Mouse (Mus musculus): ENCODE measurements around the gene Nufip1. TPM values are rescaled to one million over a fixed set of nuclear protein-coding genes. Genes with fewer than 3 reads are reported as not detected.

Nufip1 gene
- polyA plus RNA-seq, 1 experiment from 2014 or later = 12.3 TPM

DNA sequence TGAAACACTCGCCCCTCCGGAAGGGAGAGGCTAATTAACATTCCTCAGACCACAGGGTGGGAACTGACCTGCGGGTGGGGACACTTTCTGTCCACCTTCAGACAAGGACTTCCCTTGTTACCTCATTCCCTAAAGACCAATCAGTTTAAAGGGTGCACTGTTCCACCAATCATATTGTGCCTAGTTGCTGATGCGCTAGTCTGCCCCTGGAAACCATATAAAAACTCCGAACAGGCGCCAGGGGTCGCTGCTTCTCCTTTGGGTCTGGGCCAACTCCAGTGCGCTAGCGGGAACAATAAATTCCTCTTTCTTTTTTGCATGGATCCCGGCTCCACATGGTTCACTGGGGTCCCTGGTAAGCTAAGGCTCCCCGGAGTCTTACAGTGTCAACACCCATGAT lies 29.2 kb upstream of the Nufip1 start:
- DNase-seq (ENCODE audit: low spot score) (no peak), ATAC-seq (ENCODE audit: low read depth) (no peak)
- Histone ChIP-seq H3K4me3 (ENCODE audit: low read depth, low read length) (no peak overlapping the region), H3K27ac (replicated peaks; ENCODE audit: low read depth, low read length) (no peak overlapping the region), H3K27me3 (replicated peaks; ENCODE audit: control insufficient read depth, insufficient read depth, low read length) (no peaks in the 10 kb centered on the region), H3K9ac (ENCODE audit: low read depth, low read length) (no peak overlapping the region), H3K4me1 (ENCODE audit: control insufficient read depth, insufficient read depth, low read length) (no peaks in the 10 kb centered on the region), H3K36me3 (ENCODE audit: control insufficient read depth, insufficient read depth, low read length) (no peaks in the 10 kb centered on the region), H3K9me3 (ENCODE audit: control insufficient read depth, low read length) (no peaks in the 10 kb centered on the region), H3K4me2 (ENCODE audit: low read depth, low read length) (no peak overlapping the region)
- WGBS = 54% methylated on average over 11 of the region's 11 CpGs

DNA sequence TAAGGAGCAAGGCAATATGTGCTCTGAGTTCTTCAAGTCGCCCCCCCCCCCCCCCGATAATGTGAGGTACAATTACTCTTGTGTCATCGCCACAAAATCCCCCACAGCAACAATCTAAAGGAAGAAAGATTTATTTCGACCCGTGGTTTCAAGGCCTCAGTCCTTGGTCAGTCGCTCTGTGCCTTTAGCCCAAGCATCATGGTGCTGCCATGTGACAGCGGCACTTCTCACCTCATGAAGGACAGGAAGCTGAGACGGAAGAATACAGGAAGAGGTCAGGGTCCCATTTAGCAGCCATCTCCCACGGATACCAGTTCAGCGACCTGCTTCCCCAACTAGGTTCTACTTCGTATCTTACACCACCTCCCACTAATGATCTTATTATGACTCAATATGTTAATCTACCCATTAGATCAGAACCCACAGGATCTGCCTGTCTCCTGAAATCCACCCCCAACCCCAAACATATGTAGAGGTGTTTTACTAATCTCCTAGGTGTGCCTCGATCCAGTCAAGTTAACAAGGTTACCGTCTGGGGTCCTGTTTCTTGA lies 28.5 kb upstream of the Nufip1 start:
- Histone ChIP-seq H3K4me3 (ENCODE audit: low read depth, low read length) (no peak overlapping the region), H3K9ac (ENCODE audit: low read depth, low read length) (no peak overlapping the region), H3K9me3 (ENCODE audit: control insufficient read depth, low read length) (no peaks in the 10 kb centered on the region), H3K27me3 (replicated peaks; ENCODE audit: control insufficient read depth, insufficient read depth, low read length) (no peaks in the 10 kb centered on the region), H3K27ac (replicated peaks; ENCODE audit: low read depth, low read length) (no peak overlapping the region), H3K4me1 (ENCODE audit: control insufficient read depth, insufficient read depth, low read length) (no peaks in the 10 kb centered on the region), H3K36me3 (ENCODE audit: control insufficient read depth, insufficient read depth, low read length) (no peaks in the 10 kb centered on the region), H3K4me2 (ENCODE audit: low read depth, low read length) (no peak overlapping the region)
- 88% methylated on average over 13 of the region's 13 CpGs for WGBS
- DNase-seq (ENCODE audit: low spot score) (no peak), ATAC-seq (ENCODE audit: low read depth) (no peak)

DNA sequence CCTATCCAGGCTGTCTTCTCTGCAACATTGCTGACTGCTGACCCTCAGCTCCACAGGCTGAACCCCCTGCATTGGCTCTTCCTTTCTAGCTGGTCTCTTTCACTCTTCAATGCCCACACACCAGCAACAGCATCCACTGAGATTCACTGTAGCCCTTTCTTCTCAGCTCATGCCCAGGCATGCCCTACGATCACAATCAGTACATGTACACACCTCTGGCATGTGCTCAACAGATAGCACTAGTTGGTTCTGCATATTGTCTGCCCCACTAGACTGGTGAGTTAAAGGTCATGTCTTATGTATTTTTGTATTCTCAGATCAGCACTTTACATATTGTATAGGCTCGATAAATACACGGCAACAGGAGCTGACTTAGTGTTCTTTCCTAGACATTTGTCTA lies 26.5 kb upstream of the Nufip1 start:
- Histone ChIP-seq H3K4me2 (ENCODE audit: low read depth, low read length) (no peak overlapping the region), H3K27me3 (replicated peaks; ENCODE audit: control insufficient read depth, insufficient read depth, low read length) (no peaks in the 10 kb centered on the region), H3K9ac (ENCODE audit: low read depth, low read length) (no peak overlapping the region), H3K4me3 (ENCODE audit: low read depth, low read length) (no peak overlapping the region), H3K4me1 (ENCODE audit: control insufficient read depth, insufficient read depth, low read length) (no peaks in the 10 kb centered on the region), H3K9me3 (ENCODE audit: control insufficient read depth, low read length) (no peaks in the 10 kb centered on the region), H3K36me3 (ENCODE audit: control insufficient read depth, insufficient read depth, low read length) (peaks cover 7% of the 10 kb centered on the region), H3K27ac (replicated peaks; ENCODE audit: low read depth, low read length) (no peak overlapping the region)
- ATAC-seq (ENCODE audit: low read depth) = no peak
- 82% methylated on average over 3 of the region's 3 CpGs for WGBS
- DNase-seq (ENCODE audit: low spot score) = no peak

- no peak overlapping the region for H3K9ac ChIP-seq (ENCODE audit: low read depth, low read length)
- H3K4me2 ChIP-seq (ENCODE audit: low read depth, low read length) = no peak overlapping the region
- H3K27me3 ChIP-seq (replicated peaks; ENCODE audit: control insufficient read depth, insufficient read depth, low read length) = no peaks in the 10 kb centered on the region
- no peaks in the 10 kb centered on the region for H3K9me3 ChIP-seq (ENCODE audit: control insufficient read depth, low read length)
- DNase-seq (ENCODE audit: low spot score) (no peak), ATAC-seq (ENCODE audit: low read depth) (no peak)
- H3K27ac ChIP-seq (replicated peaks; ENCODE audit: low read depth, low read length) = no peak overlapping the region
- 88% methylated on average over 7 of the region's 7 CpGs for WGBS
- no peak overlapping the region for H3K4me3 ChIP-seq (ENCODE audit: low read depth, low read length)
- peaks cover 82% of the 10 kb centered on the region for H3K36me3 ChIP-seq (ENCODE audit: control insufficient read depth, insufficient read depth, low read length)
- no peaks in the 10 kb centered on the region for H3K4me1 ChIP-seq (ENCODE audit: control insufficient read depth, insufficient read depth, low read length)
Measured at GRCm38 (mm10) chr14:76097244-76097643, 13.4 kb upstream of the Nufip1 start.

GRCm38 (mm10) chr14:76097815-76098214 lies 12.9 kb upstream of the Nufip1 start:
- Histone ChIP-seq H3K27me3 (replicated peaks; ENCODE audit: control insufficient read depth, insufficient read depth, low read length) (no peaks in the 10 kb centered on the region), H3K4me2 (ENCODE audit: low read depth, low read length) (no peak overlapping the region), H3K9ac (ENCODE audit: low read depth, low read length) (no peak overlapping the region), H3K36me3 (ENCODE audit: control insufficient read depth, insufficient read depth, low read length) (peaks cover 85% of the 10 kb centered on the region), H3K4me3 (ENCODE audit: low read depth, low read length) (no peak overlapping the region), H3K27ac (replicated peaks; ENCODE audit: low read depth, low read length) (no peak overlapping the region), H3K9me3 (ENCODE audit: control insufficient read depth, low read length) (no peaks in the 10 kb centered on the region), H3K4me1 (ENCODE audit: control insufficient read depth, insufficient read depth, low read length) (no peaks in the 10 kb centered on the region)
- ATAC-seq (ENCODE audit: low read depth) (no peak), DNase-seq (ENCODE audit: low spot score) (no peak)
- 89% methylated on average over 5 of the region's 5 CpGs for WGBS

- H3K4me3 ChIP-seq (ENCODE audit: low read depth, low read length) = no peak overlapping the region
- peaks cover 84% of the 10 kb centered on the region for H3K36me3 ChIP-seq (ENCODE audit: control insufficient read depth, insufficient read depth, low read length)
- H3K27ac ChIP-seq (replicated peaks; ENCODE audit: low read depth, low read length) = no peak overlapping the region
- no peaks in the 10 kb centered on the region for H3K9me3 ChIP-seq (ENCODE audit: control insufficient read depth, low read length)
- DNase-seq (ENCODE audit: low spot score) (no peak), ATAC-seq (ENCODE audit: low read depth) (no peak)
- H3K4me1 ChIP-seq (ENCODE audit: control insufficient read depth, insufficient read depth, low read length) = no peaks in the 10 kb centered on the region
- no peak overlapping the region for H3K4me2 ChIP-seq (ENCODE audit: low read depth, low read length)
- H3K27me3 ChIP-seq (replicated peaks; ENCODE audit: control insufficient read depth, insufficient read depth, low read length) = no peaks in the 10 kb centered on the region
- 95% methylated on average over 9 of the region's 9 CpGs for WGBS
- H3K9ac ChIP-seq (ENCODE audit: low read depth, low read length) = no peak overlapping the region
Measured at GRCm38 (mm10) chr14:76099543-76099942, 11.1 kb upstream of the Nufip1 start.

DNA sequence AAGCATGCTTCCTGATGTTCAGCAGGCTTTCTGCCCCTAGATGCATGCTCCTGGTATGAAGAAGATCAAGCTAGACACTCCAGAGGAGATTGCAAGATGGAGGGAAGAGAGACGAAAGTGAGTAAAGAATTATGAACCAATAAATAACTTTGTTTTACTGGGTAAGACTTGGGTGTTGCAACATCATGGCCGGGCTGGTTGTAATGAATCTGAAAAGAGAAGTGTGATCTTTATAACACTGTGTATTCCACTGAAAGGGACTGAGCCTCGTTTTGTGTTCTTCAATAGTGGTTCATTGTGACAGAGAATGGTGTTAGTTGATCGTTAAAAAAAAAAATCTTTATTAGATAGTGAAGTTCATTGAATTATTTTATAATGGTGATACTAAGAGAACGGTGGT lies 5.1 kb downstream of the Nufip1 start:
- Histone ChIP-seq H3K4me2 (ENCODE audit: low read depth, low read length) (no peak overlapping the region), H3K9me3 (ENCODE audit: control insufficient read depth, low read length) (no peaks in the 10 kb centered on the region), H3K4me1 (ENCODE audit: control insufficient read depth, insufficient read depth, low read length) (peaks cover 5% of the 10 kb centered on the region; the same call in 1 of the 2 replicates), H3K27me3 (replicated peaks; ENCODE audit: control insufficient read depth, insufficient read depth, low read length) (no peaks in the 10 kb centered on the region), H3K9ac (ENCODE audit: low read depth, low read length) (no peak overlapping the region), H3K4me3 (ENCODE audit: low read depth, low read length) (no peak overlapping the region), H3K36me3 (ENCODE audit: control insufficient read depth, insufficient read depth, low read length) (peaks cover 66% of the 10 kb centered on the region), H3K27ac (replicated peaks; ENCODE audit: low read depth, low read length) (no peak overlapping the region)
- DNase-seq (ENCODE audit: low spot score) (no peak), ATAC-seq (ENCODE audit: low read depth) (no peak)
- 91% methylated on average over 5 of the region's 5 CpGs for WGBS

- Histone ChIP-seq H3K4me2 (ENCODE audit: low read depth, low read length) (no peak overlapping the region), H3K27ac (replicated peaks; ENCODE audit: low read depth, low read length) (no peak overlapping the region), H3K4me1 (ENCODE audit: control insufficient read depth, insufficient read depth, low read length) (no peaks in the 10 kb centered on the region), H3K27me3 (replicated peaks; ENCODE audit: control insufficient read depth, insufficient read depth, low read length) (no peaks in the 10 kb centered on the region), H3K36me3 (ENCODE audit: control insufficient read depth, insufficient read depth, low read length) (peaks cover 74% of the 10 kb centered on the region), H3K9me3 (ENCODE audit: control insufficient read depth, low read length) (no peaks in the 10 kb centered on the region), H3K4me3 (ENCODE audit: low read depth, low read length) (no peak overlapping the region), H3K9ac (ENCODE audit: low read depth, low read length) (no peak overlapping the region)
- DNase-seq (ENCODE audit: low spot score) (no peak), ATAC-seq (ENCODE audit: low read depth) (no peak)
- WGBS = 61% methylated on average over 4 of the region's 4 CpGs
Measured at GRCm38 (mm10) chr14:76118963-76119362, 8.3 kb downstream of the Nufip1 start.

DNA sequence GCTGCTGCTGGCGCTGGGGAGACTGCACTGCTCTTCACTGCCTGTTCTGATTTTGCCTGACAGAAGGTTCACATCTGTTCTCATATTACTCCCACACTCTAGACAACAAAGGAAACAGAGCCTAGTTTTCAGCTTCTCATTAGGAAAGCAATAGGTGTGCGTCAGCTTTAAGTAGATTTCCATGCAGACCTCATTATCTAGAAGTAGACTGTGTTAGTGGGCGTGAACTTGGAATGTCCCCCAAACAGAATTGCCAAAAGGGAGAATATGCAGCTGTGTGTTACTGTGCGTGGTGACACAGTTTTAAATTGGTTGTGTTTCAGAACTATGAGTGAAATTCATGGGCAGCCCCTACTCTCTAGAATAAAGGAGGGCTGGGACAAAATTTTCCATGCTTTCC lies 9.8 kb downstream of the Nufip1 start:
- H3K36me3 ChIP-seq (ENCODE audit: control insufficient read depth, insufficient read depth, low read length) = peaks cover 74% of the 10 kb centered on the region
- ATAC-seq (ENCODE audit: low read depth) (no peak), DNase-seq (ENCODE audit: low spot score) (no peak)

More for the DNA sequence above, 9.8 kb downstream of the Nufip1 start:
- WGBS = 79% methylated on average over 4 of the region's 4 CpGs
- Histone ChIP-seq H3K9ac (ENCODE audit: low read depth, low read length) (no peak overlapping the region), H3K4me1 (ENCODE audit: control insufficient read depth, insufficient read depth, low read length) (no peaks in the 10 kb centered on the region), H3K4me2 (ENCODE audit: low read depth, low read length) (no peak overlapping the region), H3K9me3 (ENCODE audit: control insufficient read depth, low read length) (no peaks in the 10 kb centered on the region), H3K4me3 (ENCODE audit: low read depth, low read length) (no peak overlapping the region), H3K27me3 (replicated peaks; ENCODE audit: control insufficient read depth, insufficient read depth, low read length) (no peaks in the 10 kb centered on the region), H3K27ac (replicated peaks; ENCODE audit: low read depth, low read length) (no peak overlapping the region)
